Mouse (Mus musculus) CH12.LX (cell line): Measurements from ENCODE around the gene Evpl.

Experiments used
- EP300 ChIP-seq: IDR thresholded peaks from 2 replicates; pipeline ENCODE4 v1.6.1; 2011; ENCODE audit warnings: low read length, improper control_type of control experiment
- KAT2A ChIP-seq: IDR thresholded peaks from 2 replicates; pipeline ENCODE4 v1.6.1; 2012; ENCODE audit warnings: low read length, improper control_type of control experiment, inconsistent platforms; ENCODE audit not compliant: insufficient replicate concordance
- POLR2A ChIP-seq: IDR thresholded peaks from 2 replicates; pipeline ENCODE4 v1.6.1; 2011; ENCODE audit warnings: low read depth, mild to moderate bottlenecking, improper control_type of control experiment, low read length
- POLR2AphosphoS2 ChIP-seq: IDR thresholded peaks from 2 replicates; pipeline ENCODE4 v1.6.1; 2011; ENCODE audit warnings: low read depth, low read length, improper control_type of control experiment
- USF1 ChIP-seq: IDR thresholded peaks from 2 replicates; pipeline ENCODE4 v1.6.1; 2014; ENCODE audit warnings: low read depth, mild to moderate bottlenecking, inconsistent platforms, low read length, improper control_type of control experiment

DNA sequence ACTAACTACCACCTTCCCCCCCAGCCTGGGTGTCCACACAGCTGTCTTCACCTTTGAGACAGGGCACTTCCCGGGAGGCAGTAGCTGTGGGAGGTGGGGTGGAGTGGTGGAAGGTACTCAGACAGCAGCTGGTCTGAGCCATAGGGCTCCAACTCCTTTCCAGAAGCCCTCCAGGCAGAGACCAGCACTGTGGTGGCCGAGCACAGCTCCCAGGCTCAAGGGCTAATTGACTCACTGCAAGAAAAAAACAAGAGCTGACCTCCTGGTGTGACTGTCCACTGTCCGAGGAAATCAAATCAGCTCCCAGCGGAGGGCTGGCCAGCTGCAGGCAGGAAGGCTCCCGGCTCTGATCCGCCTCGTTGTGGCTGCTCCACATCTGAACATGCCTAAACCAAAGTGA lies 1.9 kb upstream of the Evpl start:
- TF ChIP-seq POLR2AphosphoS2, result no peak
- TF ChIP-seq POLR2A, result no peak
- no peak for TF ChIP-seq USF1
- no peak for TF ChIP-seq EP300
- no peak for TF ChIP-seq KAT2A
